Mouse (Mus musculus): ENCODE results near the gene Fer. TPM values are rescaled to one million over a fixed set of nuclear protein-coding genes. Genes with fewer than 3 reads are reported as not detected.

The Fer gene
- polyA plus RNA-seq, 1 experiment from 2014 or later: 32.2 TPM

DNA sequence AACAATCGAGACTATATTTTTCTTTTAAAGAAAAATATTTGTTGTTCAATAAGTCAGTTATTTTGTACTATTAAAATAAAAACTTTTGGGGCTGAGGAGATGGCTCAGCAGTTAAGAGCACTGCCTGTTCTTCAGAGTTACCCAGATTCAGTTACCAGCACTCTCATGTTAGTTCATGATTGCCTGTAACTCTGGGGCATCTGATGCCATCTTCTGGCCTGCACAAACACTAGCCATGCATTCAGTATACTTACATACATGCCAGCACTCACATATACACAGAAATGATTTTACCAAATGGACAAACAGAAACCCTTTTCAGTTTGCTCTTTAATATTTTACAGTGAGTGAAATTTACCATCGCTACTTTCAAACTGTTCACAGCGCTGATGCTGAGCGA lies 46.4 kb downstream of the Fer start:
- no peak for TF ChIP-seq CTCF (IDR thresholded peaks at IDR 0.05; ENCODE audit: low read depth)
- Histone ChIP-seq H3K4me3 (ENCODE audit: low read depth, low read length) (no peak overlapping the region), H3K4me1 (ENCODE audit: insufficient read depth) (no peaks in the 10 kb centered on the region), H3K27me3 (ENCODE audit: insufficient read depth, low read length) (no peaks in the 10 kb centered on the region), H3K36me3 (ENCODE audit: insufficient read depth) (no peaks in the 10 kb centered on the region), H3K4me2 (no peak overlapping the region), H3K27ac (ENCODE audit: low read depth) (no peak overlapping the region), H3K9ac (no peak overlapping the region), H3K9me3 (ENCODE audit: low read depth, low read length) (no peaks in the 10 kb centered on the region)
- WGBS: 93% methylated on average over 4 of the region's 4 CpGs
- no peak for DNase-seq
- no peak for ATAC-seq (ENCODE audit: insufficient read depth)

DNA sequence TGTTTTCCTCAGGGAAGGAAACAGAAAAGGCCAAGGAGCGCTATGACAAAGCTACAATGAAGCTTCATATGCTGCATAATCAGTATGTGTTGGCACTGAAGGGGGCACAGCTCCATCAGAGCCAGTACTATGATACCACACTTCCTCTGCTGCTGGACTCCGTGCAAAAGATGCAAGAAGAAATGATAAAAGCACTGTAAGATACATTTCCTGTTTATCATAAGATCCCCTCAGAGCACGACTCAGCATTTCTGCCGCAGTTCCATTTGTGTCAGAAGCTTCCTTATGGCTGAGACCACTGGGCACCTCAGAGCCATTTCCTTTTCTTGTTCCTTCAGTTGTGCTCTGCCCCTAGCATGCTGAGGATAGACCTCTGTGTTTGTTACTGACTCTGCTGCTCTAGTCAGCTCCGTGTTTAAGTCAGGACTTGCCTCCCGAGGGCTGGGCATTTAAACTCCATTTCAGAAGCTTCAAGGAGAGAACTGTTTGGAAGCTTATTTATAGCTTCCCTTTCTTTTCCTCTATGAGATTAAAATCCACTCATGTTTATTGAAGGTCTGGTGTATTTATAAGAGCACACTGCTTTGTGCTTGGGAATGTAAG lies 58.8 kb downstream of the Fer start:
- ATAC-seq (ENCODE audit: insufficient read depth): peak; percentile 54; the same call in 1 of the 2 replicates

DNA sequence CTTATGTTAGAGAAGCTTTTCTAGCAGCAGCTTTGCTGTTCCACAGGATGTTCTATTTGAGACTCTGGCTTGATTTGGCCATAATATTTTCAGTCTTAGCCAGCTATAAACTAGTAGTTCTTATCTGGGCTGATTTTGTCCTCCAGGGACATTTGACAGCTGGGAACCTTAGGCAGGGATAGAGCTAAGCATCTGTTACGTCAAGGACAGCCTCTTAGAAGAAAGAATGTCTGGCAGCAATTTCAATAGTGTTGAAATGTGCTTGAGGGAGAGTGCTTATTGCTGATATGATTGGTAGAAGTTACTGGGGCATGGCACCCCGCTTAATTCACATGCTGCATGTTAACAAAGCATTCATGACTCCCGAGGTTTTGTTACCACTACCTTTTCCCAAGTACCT lies 62.7 kb downstream of the Fer start:
- no peak for TF ChIP-seq CTCF (IDR thresholded peaks at IDR 0.05; ENCODE audit: low read depth)
- Histone ChIP-seq H3K27me3 (ENCODE audit: insufficient read depth, low read length) (no peaks in the 10 kb centered on the region), H3K9ac (no peak overlapping the region), H3K36me3 (ENCODE audit: insufficient read depth) (no peaks in the 10 kb centered on the region), H3K4me1 (ENCODE audit: insufficient read depth) (peaks cover 5% of the 10 kb centered on the region; the same call in 1 of the 2 replicates), H3K4me3 (ENCODE audit: low read depth, low read length) (no peak overlapping the region), H3K27ac (ENCODE audit: low read depth) (no peak overlapping the region), H3K4me2 (no peak overlapping the region), H3K9me3 (ENCODE audit: low read depth, low read length) (no peaks in the 10 kb centered on the region)
- 68% methylated on average over 3 of the region's 3 CpGs for WGBS
- DNase-seq (peak; percentile 39), ATAC-seq (ENCODE audit: insufficient read depth) (peak; percentile 28; the same call in 1 of the 2 replicates)

More for the DNA sequence above, 58.8 kb downstream of the Fer start:
- Histone ChIP-seq H3K9ac (no peak overlapping the region), H3K4me3 (ENCODE audit: low read depth, low read length) (no peak overlapping the region), H3K4me2 (no peak overlapping the region), H3K4me1 (ENCODE audit: insufficient read depth) (peaks cover 5% of the 10 kb centered on the region; the same call in 1 of the 2 replicates), H3K36me3 (ENCODE audit: insufficient read depth) (no peaks in the 10 kb centered on the region), H3K27ac (ENCODE audit: low read depth) (peak overlapping the region; percentile 30; the same call in 1 of the 2 replicates), H3K27me3 (ENCODE audit: insufficient read depth, low read length) (no peaks in the 10 kb centered on the region), H3K9me3 (ENCODE audit: low read depth, low read length) (no peaks in the 10 kb centered on the region)
- 30% methylated on average over 6 of the region's 6 CpGs for WGBS
- peak; percentile 65 for DNase-seq
- TF ChIP-seq CTCF (IDR thresholded peaks at IDR 0.05; ENCODE audit: low read depth): no peak

DNA sequence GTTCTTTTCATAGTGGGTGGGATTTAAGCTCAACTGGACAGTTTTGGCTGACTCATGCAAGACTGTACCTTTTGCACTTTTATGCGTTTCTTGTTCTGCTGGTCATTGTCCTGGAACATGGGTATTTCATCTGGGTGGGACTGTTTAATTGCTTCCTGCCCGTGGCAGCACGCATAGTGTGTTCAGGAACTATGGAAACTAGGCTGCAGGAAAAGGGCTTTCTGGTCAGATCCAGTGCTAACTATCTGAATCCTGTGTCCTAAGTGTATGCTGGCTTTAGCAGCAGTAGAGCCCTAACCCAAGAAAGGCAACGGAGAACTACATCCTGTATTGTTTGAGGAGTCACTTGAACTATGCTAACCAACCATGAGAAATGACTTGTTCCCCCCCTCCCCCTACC lies 67.8 kb downstream of the Fer start:
- DNase-seq: peak; percentile 3
- H3K4me2 ChIP-seq: no peak overlapping the region
- H3K4me3 ChIP-seq (ENCODE audit: low read depth, low read length): no peak overlapping the region
- H3K27me3 ChIP-seq (ENCODE audit: insufficient read depth, low read length): no peaks in the 10 kb centered on the region
- TF ChIP-seq CTCF (IDR thresholded peaks at IDR 0.05; ENCODE audit: low read depth): no peak
- H3K27ac ChIP-seq (ENCODE audit: low read depth): no peak overlapping the region
- no peaks in the 10 kb centered on the region for H3K4me1 ChIP-seq (ENCODE audit: insufficient read depth)
- H3K9me3 ChIP-seq (ENCODE audit: low read depth, low read length): no peaks in the 10 kb centered on the region
- 72% methylated on average over 4 of the region's 4 CpGs for WGBS
- no peak for ATAC-seq (ENCODE audit: insufficient read depth)
- H3K9ac ChIP-seq: no peak overlapping the region
- H3K36me3 ChIP-seq (ENCODE audit: insufficient read depth): peaks cover 2% of the 10 kb centered on the region; the same call in 1 of the 2 replicates

DNA sequence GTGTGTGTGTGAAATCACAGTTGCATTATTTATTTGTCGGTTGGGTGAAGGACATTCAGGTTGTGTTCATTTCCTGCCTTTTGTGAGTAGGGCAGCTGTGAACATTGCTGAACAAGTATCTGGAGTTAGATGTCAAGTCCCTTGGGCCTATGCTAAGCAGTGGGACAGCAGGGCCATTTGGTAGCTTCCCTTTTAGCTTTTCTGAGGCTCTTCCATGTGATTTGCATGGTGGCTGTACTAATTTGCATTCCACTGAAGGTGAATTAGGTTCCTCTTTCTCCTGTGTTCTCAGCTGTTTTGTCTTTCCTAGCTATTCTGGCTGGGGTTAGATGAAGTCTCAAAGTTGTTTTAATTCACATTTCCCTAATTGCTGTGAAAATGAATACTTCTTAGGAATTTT lies 68.7 kb downstream of the Fer start:
- Histone ChIP-seq H3K9me3 (ENCODE audit: low read depth, low read length) (no peaks in the 10 kb centered on the region), H3K9ac (no peak overlapping the region), H3K4me3 (ENCODE audit: low read depth, low read length) (no peak overlapping the region), H3K36me3 (ENCODE audit: insufficient read depth) (peaks cover 2% of the 10 kb centered on the region; the same call in 1 of the 2 replicates), H3K4me2 (no peak overlapping the region), H3K27me3 (ENCODE audit: insufficient read depth, low read length) (no peaks in the 10 kb centered on the region), H3K27ac (ENCODE audit: low read depth) (no peak overlapping the region), H3K4me1 (ENCODE audit: insufficient read depth) (no peaks in the 10 kb centered on the region)
- TF ChIP-seq CTCF (IDR thresholded peaks at IDR 0.05; ENCODE audit: low read depth): no peak
- 82% methylated on average over 1 of the region's 1 CpGs for WGBS
- ATAC-seq (ENCODE audit: insufficient read depth) (no peak), DNase-seq (no peak)

DNA sequence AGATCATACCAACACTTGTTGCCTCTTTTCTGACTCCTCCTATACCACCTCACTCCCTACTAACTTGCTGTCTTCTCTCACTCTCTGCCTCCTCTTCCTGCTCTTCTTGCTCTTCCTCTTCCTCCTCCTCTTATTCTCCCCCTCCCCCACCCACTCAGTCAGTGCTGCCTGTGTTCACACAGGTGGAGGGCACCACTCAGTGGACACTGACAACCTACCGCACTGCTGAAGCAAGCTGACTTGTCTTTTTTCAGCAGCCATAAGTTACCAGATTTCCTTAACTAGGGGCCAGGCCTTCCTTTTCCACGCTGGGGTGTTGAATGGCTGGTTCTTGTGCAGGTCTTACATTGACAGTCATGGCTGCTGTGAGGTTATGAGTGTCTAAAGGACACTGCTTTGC lies 72.5 kb downstream of the Fer start:
- TF ChIP-seq CTCF (IDR thresholded peaks at IDR 0.05; ENCODE audit: low read depth): no peak
- Histone ChIP-seq H3K9ac (no peak overlapping the region), H3K4me3 (ENCODE audit: low read depth, low read length) (no peak overlapping the region), H3K27me3 (ENCODE audit: insufficient read depth, low read length) (no peaks in the 10 kb centered on the region), H3K4me2 (no peak overlapping the region), H3K27ac (ENCODE audit: low read depth) (no peak overlapping the region), H3K4me1 (ENCODE audit: insufficient read depth) (no peaks in the 10 kb centered on the region), H3K9me3 (ENCODE audit: low read depth, low read length) (no peaks in the 10 kb centered on the region), H3K36me3 (ENCODE audit: insufficient read depth) (peaks cover 2% of the 10 kb centered on the region; the same call in 1 of the 2 replicates)
- DNase-seq (no peak), ATAC-seq (ENCODE audit: insufficient read depth) (no peak)
- 83% methylated on average over 2 of the region's 2 CpGs for WGBS

DNA sequence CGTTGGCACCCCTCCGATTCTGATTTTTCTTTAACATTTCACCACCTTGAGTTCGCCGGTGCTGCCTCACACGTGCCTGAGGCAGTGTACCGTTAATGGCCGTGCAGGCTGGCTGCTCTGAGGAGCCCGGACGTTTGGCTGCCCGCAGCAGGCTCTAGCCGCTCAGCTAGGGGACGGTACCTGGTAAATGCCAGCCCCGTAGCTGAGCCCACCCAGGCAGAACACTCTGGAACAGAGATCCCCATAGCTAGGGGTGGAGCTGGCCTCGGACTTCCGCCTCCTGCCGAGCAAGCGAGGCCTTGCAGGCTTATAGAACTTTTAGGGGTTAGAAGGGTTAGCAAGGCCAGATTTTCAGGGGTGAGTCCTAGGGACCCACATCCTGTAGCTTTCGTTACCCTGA lies 75.0 kb downstream of the Fer start:
- TF ChIP-seq CTCF (IDR thresholded peaks at IDR 0.05; ENCODE audit: low read depth): no peak
- peaks cover 2% of the 10 kb centered on the region; the same call in 1 of the 2 replicates for H3K36me3 ChIP-seq (ENCODE audit: insufficient read depth)
- H3K4me1 ChIP-seq (ENCODE audit: insufficient read depth): no peaks in the 10 kb centered on the region
- H3K27ac ChIP-seq (ENCODE audit: low read depth): no peak overlapping the region
- no peak overlapping the region for H3K4me2 ChIP-seq
- no peaks in the 10 kb centered on the region for H3K27me3 ChIP-seq (ENCODE audit: insufficient read depth, low read length)
- H3K4me3 ChIP-seq (ENCODE audit: low read depth, low read length): no peak overlapping the region
- ATAC-seq (ENCODE audit: insufficient read depth): no peak
- H3K9ac ChIP-seq: no peak overlapping the region
- no peak for DNase-seq
- WGBS: 73% methylated on average over 18 of the region's 18 CpGs
- H3K9me3 ChIP-seq (ENCODE audit: low read depth, low read length): no peaks in the 10 kb centered on the region
